In the genomic region with DNA sequence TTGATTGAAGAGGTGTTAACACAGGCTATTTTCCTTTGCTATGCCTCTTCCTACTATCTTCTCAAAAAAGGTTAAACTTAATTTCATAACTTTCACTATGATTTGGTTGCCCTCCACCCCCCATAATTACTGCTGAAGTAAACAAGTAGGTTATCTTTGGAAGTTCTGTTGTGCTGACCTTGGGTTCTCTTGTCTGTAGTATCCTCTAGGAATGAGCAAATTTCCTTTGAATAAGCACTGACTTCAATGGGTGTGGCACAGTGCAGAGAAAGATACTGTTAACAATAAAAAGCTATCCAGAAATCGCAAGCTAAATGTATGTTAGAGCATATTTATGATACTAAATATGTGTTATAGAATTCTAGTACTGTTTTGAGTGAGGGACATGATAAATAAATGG, we compare ENCODE assay signal across 26 mouse cellular contexts.
"Had no signal": no experiment of that assay in that cellular context is flagged by ENCODE, and none has a peak within 500 bp of the region (broad histone marks: within the 10 kb centered on the region; RNA-seq: fewer than 3 reads in every experiment).

No protein-coding gene starts in this region.

- H3K27ac ChIP-seq: gastrocnemius, adult 2 months; heart, adult 2 months; heart, embryonic 13.5 days; heart, embryonic 15.5 days; hindbrain, embryonic 10.5 days; hindbrain, embryonic 12.5 days; hindbrain, embryonic 14.5 days; kidney, embryonic 15.5 days; kidney, postnatal 0 days; limb, embryonic 13.5 days; limb, embryonic 15.5 days had no signal

- ATAC-seq: forebrain, postnatal 0 days; hindbrain, embryonic 16.5 days; intestine, embryonic 16.5 days had no signal

- H3K4me3 ChIP-seq: gastrocnemius, adult 2 months; heart, adult 2 months; heart, embryonic 13.5 days; heart, embryonic 15.5 days; hindbrain, embryonic 10.5 days; hindbrain, embryonic 12.5 days; kidney, embryonic 15.5 days; limb, embryonic 13.5 days; limb, embryonic 15.5 days had no signal

- H3K27me3 ChIP-seq: heart, embryonic 13.5 days; heart, embryonic 15.5 days; hindbrain, embryonic 12.5 days; kidney, embryonic 15.5 days; limb, embryonic 13.5 days; limb, embryonic 15.5 days had no signal

- H3K9ac ChIP-seq: forebrain, postnatal 0 days; heart, embryonic 13.5 days; heart, embryonic 15.5 days; hindbrain, embryonic 12.5 days; hindbrain, embryonic 14.5 days; kidney, embryonic 15.5 days; limb, embryonic 13.5 days; limb, embryonic 15.5 days had no signal

- H3K9me3 ChIP-seq: heart, embryonic 13.5 days; heart, embryonic 15.5 days; hindbrain, embryonic 10.5 days; hindbrain, embryonic 12.5 days; kidney, embryonic 15.5 days; limb, embryonic 13.5 days; limb, embryonic 15.5 days had no signal

- DNase-seq: forebrain, postnatal 0 days; gastrocnemius, adult 2 months; gastrocnemius, postnatal 10 days; gastrocnemius, postnatal 25 days; heart, adult 2 months; heart, postnatal 4 days; kidney, adult 11 months; kidney, adult 2 months; kidney, adult 9 months; kidney, postnatal 14 days; kidney, postnatal 36 days; layer of hippocampus, adult 9-11 months; layer of hippocampus, postnatal 36 days; left cerebral cortex, postnatal 4 days had no signal

- H3K4me1 ChIP-seq: heart, embryonic 13.5 days; heart, embryonic 15.5 days; hindbrain, embryonic 10.5 days; hindbrain, embryonic 12.5 days; limb, embryonic 13.5 days; limb, embryonic 15.5 days had no signal

- H3K4me2 ChIP-seq: heart, embryonic 11.5 days; heart, embryonic 13.5 days; heart, embryonic 15.5 days; hindbrain, embryonic 12.5 days; hindbrain, embryonic 14.5 days; kidney, embryonic 15.5 days; limb, embryonic 13.5 days; limb, embryonic 15.5 days had no signal
